Mouse (Mus musculus) frontal cortex, postnatal 14 days (tissue): ENCODE measurements at regions not wholly inside any gene's neighbourhood (a gene's known extent, or its start where the extent isn't known, plus 50 kb on each side); places are given as distances from the start of the nearest gene placed in this dataset.

Experiments
- DNase-seq, 2 experiments: peaks; one replicate each; pipeline ENCODE4 v3.0.0; 2022; ENCODE audit warnings: low spot score in 2 of 2

DNA sequence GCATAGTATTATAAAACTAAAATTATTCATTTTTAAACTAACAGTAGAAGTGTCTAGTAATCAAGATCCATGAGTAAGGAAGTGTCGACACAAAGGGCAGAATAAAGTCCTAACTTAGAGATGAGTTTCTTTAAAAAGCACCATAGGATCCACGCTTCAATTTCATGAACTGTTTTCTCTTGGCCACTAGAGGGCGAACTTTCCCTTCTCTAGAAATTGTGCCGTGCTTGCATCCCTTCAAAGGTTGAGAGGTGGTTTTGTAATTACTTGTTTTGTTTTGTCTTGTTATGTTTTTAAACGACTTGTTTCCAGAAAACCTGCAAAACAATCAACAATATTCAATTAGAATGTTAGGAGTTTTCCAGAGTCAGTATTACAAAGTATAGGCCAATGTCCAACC lies 253.8 kb downstream of the Pax3 start:
- DNase-seq = no peak

DNA sequence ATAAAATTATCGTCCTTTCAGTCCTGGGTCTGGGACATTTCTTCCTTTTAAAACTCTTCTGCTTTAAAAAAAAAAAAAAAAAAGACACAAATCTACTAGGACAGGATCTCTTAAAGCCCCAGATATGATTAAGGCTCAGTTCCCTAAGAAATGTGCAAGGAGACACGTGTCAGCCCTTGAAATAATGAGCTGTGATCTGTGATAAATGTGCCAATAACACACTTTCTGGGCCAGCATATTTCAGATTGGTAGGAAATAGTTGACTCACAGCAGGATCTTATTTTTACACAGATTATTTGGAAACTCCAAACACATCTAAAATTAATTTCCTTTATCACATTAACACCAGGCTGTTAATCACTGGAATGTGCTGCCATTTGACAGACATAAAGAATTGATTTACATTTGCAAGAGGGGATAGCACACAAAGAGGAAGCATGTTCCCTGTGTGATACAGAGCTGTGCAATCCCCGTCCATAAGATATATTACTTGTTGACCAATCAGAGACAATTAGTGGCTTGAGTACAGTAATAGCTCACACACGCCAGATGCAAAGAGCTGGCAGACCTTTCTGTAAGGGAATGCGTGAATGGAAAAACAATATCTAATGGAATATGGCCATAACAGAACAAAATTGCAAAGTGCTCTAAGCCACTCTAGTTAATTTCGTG lies 263.7 kb downstream of the Pax3 start:
- no peak for DNase-seq

DNA sequence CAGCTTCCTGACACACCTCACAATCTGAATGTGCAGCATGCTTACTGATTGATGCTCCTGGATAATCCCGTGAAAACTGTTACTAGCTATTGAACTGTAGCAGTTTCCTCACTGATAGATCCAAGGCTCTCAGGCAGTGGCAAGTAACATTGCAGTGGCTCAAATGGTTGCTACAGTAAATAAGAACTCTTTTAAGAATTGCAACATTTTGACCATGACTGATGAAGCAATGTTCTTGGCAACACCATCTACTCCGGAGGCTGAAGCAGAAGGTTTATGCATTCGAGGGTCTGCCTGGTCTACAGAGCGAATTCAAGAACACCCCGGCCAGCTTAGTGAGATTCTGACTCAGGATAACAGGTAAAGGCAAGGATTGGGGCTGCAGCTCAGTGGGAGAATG lies 264.7 kb downstream of the Pax3 start:
- DNase-seq = no peak

DNA sequence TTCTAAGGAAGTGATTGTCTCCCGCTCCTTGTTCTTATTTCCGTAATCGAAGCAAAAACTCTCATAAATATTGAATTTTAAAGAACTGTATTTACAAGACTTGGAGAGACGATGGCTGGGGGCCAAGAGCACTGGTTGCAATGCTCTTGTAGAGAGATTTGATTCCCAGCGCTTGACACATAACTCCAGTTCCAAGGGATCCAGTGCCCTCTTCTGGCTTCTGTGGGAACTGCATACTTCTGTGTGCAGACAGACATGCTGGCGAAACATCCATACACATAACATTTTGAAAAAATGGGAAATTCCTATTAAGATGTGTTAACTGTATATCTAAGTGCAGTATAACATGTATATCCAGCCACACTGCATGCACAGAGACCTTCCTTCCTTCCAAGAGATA lies 266.3 kb downstream of the Pax3 start:
- DNase-seq = no peak

DNA sequence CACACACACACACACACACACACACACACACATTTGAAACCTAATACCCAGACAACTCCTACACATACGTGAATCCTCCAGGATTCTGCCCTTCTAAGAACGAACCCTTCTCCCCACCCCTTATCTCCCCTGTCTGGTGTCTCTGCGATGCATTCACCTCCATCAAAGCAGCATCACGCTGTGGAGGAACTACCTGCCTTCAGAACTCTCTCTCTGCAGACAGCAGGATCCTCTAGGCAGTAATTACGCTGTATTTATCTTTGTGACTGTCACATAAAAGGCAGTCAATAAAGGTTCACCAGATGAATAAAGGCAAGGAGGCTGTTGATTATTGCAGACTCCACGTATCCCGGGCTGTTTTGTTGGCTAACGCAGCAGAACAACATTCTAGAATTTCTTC lies 267.4 kb downstream of the Pax3 start:
- DNase-seq = no peak

DNA sequence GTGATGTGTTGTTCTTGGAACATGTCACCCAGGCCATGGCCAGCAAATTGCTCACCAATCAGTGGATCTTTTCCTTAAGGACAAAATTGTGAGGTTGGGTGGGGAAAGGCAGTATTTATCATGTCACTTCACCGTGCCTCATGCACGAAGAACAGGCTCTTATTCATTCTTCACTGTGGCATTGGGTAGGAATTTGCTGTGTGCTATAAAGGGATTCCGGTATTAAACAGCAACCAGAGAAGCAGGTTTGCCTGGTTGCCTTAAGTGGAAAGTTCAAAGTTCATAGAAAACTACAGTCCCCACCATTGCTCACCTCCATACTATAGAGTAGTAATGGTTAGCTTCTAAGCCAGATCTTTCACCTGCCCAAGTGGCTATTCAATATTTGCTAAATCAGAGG lies 270.8 kb downstream of the Pax3 start:
- DNase-seq = no peak

DNA sequence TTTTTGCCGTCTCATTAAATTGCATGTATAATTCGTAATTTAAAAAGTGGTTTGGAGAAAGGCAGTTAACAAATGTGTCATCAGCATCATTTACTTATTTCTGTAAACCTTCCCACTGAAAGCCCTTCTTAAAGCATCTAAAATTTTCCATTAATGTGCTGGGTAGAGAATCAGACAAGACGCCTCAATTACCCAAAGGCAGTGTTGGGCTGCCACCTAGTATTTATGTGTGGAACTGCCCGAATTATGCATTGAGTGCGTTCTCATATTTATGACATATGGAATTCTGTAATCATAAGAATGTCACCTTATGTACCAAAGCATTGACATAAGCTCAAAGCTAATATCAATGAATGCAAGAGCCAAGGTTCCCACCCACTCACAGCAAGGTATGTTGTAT lies 300.7 kb downstream of the Pax3 start:
- peak in 1 of 2 experiments; percentile 25 for DNase-seq

DNA sequence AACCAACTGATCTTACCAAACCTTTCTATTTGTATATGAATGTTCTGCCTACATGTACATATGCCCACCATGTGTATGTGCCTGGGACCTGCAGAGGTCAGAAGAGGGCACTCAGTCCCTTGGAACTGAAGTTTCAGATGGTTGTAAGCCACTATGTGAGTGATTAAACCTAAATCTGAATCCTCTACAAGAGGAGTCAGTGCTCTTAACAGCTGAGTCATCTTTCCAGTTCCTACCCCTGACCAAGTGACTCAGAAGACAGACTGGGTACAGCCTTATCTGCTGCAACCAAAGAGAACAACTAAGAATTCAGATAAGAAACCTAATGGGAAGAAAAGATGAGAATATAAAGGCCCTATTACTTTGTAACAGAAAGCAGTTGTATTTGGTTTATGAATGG lies 317.9 kb downstream of the Pax3 start:
- no peak for DNase-seq

DNA sequence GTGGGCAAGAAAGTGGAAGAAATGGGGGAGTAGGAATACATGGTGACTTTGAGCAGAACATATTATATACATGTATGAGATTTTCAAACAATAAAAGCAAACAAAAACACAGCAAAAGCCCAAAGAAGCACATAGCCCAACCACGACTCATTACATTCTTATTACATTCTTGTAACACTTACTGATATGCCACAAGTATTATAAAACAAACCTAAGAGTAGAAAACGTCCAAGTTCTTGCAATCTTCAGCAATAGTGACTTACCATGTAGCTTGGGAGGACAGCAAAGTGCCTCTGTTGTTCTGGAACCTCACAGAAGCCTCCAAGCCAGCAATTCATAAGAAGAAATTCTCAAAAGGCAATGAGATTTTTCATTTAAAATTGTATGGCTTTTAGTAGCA lies 326.8 kb downstream of the Pax3 start:
- no peak for DNase-seq

DNA sequence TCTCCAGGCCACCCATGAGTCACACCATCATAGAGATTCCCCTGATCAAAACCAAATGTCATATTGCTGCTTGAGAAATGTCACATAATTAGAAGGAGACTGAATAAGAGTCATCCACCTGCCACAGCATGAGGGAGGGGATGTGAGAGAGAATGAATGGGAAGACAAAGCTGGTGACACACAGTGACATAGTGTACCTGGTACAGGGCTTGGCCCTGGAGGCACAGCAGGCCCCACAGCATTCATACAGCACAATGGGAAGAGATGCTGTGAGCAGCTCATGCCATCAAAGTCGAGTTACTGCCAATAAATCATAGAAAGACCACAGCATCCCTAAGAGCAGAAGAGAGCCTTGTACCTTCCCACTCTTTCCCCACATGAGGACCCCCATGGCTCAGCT lies 327.8 kb downstream of the Pax3 start:
- no peak for DNase-seq

DNA sequence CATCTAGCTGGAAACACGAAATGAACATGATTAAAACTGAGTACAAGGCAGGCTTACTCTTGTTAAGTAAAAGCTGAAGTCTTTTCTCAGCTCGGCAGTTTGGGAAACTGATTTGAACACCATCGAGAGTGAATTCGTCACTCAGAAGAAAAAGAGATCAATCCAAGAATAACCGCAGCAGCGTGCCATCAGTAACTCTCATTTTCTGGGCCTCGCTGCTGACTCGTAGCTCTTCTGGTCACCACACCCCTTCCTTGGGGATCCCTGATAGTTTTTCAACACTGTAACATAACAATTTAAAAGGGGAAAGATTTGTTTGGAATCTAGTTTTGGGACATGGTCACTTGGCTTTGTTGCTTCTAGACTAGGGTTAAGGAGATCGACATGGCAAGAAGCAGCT lies 337.0 kb downstream of the Pax3 start:
- no peak for DNase-seq

DNA sequence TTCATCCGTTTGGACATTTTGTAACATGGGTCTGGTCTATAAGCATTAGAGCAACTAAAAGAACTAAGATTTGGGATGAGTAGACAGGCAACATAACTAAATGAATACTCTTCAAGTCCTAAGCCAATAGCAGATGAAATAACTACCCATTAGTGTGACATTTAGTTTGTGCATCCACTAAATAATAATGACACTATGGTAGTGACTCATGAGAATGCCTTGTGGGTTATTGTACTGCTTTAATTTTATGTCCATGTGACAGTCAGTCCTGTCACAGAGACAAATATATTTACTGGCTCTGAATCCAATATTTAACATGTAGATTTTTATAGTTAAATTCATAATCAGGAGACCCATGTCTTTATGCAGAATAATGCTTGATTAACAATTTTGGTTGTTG lies 339.5 kb upstream of the Epha4 start:
- no peak for DNase-seq

DNA sequence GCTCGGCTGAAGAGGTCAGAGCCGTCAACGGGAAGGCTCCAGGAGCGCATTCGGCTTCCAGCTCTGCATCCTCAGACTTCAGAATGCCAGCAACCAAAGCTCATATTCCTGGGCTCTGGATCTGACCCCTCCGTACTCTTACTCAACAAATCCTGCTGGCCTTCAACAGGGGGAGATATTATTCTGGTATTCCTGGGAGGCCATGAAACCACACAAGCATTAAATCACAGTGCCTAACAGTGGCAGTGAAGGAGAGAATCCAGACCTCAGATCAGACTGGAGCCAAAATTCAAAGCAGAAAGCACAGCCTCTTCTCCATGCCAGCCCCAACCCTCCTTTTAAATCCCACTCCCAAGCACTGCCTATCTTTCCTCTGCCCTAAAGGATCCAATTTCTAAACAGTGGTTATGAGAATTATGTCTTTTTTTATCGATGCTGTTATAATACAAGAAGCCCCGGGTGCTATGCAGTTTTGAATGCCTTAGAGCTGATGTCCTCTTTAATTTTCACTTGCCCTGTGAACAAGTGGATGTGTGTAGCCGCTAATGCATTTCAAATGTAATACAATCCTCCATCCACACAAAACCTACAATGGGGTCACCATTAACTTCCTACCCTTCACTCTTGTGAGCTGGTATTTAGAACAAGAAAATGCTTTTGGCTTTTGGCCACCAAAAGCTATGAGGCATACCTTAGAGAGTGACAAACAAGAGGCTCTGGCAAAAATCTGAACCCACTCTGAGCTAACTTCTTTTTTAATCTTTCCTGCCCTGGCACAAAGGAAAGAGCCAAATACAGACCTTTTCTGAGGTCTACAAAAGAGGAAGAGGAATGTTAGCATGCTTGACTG lies 333.1 kb upstream of the Epha4 start:
- DNase-seq = no peak

DNA sequence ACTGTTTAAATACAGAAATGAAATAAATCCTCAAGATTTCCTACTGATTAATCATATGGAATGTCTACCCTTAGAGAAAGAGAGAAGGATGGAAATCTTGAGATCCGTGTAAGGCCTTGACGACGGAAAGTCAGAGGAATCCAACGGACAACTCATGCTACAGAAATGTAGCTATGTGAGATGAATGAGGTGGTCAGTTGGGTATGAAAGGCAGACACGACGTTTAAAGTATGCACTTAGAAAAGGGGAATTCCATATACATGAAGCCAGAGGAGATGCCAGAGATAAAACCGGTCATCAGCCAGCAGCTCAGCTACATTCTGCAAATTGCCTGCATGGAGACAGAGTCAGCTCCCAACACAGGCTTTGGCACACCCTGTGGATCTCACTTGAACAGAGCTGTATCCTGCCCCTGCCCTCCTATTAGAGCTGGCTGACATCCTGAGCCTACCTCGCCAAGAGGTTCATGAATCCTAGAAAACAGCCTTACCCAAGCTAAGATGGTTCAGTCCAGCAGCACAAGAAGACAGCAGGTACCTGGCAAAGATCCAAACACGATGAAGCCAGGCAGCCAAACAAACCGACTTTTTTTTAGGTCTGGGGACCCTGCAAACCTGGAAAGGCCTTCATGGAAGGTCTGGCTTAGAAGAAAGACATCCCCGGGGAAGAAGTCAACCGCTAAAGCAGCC lies 331.3 kb upstream of the Epha4 start:
- DNase-seq = no peak

DNA sequence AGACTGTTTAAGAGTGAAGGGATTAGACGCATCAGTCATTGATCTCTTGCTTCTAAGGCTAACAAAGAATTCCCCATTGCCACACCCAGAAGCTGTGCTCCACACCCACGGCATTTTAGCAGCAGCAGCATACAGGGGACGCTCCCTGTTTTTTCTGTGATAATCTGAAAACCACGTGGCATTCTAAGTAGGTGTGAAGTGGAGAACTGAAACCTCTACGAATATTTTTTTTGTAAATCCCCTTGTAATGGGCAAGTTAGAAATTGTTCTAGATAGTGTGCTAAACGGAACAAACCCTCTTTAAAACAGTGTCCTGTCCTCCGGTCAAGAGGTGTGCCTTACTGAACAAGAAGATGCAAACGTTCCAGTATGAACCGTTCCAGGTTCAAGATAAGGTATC lies 325.8 kb upstream of the Epha4 start:
- DNase-seq = no peak

DNA sequence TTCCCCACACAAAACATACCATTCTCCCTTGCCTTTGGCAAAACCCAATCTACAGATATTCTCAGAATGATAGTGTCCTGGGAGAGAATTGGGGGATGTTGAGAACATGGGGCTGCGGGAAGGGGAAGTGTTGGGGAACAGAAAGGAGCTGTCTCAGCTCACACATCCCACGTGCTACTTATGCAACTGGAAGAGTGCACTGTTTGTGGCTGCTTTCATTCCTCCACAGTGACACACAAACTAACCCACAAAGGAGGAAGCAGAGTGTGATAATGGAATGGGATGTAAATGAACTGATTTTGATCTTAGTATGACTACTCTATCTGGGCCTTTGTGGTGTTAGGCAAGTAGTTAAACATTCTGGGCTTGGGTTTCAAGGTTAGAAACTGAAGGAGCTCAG lies 317.3 kb upstream of the Epha4 start:
- no peak for DNase-seq

DNA sequence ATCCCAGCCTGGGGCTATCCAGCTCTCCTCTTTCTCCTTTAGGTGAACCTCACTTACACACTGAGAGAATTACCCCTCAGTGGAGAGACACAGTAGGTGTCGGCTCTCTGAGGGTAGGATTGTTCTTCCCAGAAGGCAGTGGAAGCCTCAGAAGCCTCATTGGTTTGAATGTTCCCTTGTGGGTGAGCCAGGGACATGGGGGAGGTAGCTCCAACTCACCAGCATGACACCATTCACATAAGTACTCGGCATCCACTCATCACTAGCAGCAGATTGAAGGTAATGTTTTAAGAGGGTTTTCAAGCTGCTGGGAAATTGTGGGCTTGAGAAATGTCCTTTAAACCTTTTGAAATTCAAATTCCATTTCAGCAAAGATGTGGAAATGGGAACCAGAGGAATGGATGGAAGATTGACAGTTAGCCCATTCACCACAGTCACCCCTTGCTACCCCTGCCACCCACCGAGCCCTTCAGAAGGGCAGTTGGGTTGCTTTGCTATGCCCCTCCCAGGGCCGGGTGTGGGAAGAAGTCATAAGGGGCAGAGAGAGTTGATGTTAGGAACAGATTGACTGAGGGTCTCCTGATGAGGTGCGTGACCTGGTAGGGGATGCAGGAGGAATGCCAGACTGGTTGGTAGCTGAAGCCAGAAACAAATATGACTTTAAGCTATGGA lies 310.0 kb upstream of the Epha4 start:
- DNase-seq = peak in 1 of 2 experiments; percentile 9

DNA sequence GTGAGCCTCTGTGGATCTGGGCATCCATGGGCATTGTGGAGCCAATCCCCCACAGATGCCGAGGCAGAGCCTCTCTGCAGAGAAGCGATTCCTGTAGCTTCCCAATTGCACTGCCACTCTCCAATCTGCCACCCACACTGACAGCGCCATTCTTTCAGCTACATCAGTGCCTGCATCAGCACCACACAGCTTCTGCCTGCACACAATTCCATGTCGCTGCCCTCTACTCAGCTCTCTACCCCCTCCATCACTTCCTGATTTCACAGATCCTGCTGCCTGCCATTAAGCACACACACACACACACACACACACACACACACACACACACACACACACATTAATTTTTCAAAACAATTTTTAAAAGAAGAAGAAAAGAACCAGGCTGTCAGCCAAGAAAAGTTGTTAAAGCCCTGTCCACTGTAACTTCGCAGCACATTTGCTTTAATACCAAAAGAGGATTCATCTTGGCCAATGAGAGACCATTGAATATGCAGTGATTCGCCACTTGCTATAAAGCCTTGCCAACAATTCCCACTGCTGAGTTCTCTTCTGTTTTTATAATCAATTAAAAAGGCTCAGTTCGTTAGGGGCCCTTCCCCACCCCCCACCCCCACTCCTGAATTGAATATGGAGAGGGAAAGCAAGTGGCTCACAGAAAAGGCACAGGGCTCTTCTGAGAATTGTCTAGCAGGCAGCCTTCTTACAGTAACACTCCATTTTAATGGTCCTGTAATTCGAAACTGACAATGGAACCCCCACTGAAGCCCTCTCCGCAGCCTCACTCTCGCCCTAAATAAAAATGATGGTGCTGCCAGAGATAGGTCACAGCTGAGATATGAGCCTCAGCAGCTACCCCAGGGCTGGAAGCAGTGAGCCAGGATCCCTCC lies 309.2 kb upstream of the Epha4 start:
- peak; percentile 15 to 17 for DNase-seq

DNA sequence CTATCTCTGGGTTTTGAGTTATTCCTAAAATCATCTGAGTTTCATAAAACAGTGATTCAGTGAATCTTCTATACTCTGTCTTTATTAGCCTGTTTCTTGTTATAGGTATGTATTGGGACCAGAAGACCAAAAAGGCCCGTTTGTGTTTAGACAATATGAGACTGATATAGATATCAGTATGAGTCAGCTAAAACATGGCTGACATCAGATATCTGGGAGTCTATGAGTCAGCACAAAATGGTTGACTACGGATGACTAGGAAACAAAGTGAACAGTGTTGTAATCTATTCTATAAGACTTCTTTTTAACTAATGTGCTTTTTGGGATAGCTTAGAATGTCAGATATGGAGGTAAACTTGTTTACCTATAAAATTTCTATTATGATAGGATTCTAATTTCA lies 305.2 kb upstream of the Epha4 start:
- DNase-seq = no peak

DNA sequence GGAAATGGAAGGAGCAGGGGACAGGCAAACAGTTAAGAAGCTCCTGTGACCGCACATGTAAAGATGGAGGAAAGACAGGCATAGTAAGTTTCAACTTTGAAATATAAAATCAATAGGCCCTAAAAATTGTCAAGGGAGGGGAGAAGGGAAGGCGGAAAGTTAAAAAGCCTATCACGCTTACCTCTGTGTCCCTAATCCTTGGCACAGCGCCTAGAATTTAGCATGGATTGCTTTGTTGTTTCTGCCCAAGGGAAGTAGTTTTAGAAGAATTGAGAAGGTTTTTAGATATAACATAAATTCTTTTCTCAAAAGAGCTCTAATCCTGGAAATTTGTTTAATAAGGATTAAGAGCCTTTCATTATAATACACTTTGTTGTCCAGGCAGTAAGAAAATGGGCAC lies 300.6 kb upstream of the Epha4 start:
- no peak for DNase-seq

DNA sequence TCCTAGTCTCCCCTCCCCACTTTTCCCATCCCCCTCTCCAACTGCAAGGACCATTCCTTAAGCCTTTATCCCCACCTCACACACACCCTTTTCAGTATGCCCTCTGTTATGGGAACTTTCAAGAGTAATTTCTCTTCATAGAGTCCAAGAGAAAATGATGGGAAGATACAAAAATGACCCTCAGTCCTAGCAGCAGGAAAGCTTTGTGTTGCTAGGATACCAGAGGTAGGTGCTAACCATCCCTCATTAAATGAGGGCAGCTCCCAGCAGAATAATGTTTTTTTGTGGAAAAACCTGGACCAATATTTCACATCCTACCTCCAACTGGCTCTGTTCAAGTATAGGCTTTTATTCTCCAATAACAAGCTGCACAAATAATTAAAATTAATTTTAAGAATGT lies 296.7 kb upstream of the Epha4 start:
- DNase-seq = no peak
